Mouse (Mus musculus) midbrain, embryonic 12.5 days (tissue): ENCODE measurements around the gene Onecut3. TPM values are rescaled to one million over a fixed set of nuclear protein-coding genes. Genes with fewer than 3 reads are reported as not detected.

Source experiments
- ATAC-seq: fragments of 200-750 bp; cut with Nextera tagmentation; 2 replicates; pipeline ENCODE4 v1.8.0; 2017; ENCODE audit warnings: low read depth, moderate TSS enrichment, moderate library complexity; ENCODE audit not compliant: low FRiP score
- H3K27ac ChIP-seq: fragments of 300-500 bp; sonication (generic); replicated peaks from 2 replicates; pipeline ENCODE4 v1.5.1; 2016; ENCODE audit warnings: mild to moderate bottlenecking
- H3K27me3 ChIP-seq: fragments of 300-500 bp; sonication (generic); 2 replicates; pipeline ENCODE4 v1.6.1; 2016; ENCODE audit warnings: mild to moderate bottlenecking
- H3K36me3 ChIP-seq: fragments of 300-500 bp; sonication (generic); 2 replicates; pipeline ENCODE4 v1.6.1; 2016
- H3K4me1 ChIP-seq: fragments of 300-500 bp; sonication (generic); 2 replicates; pipeline ENCODE4 v1.6.1; 2016
- H3K4me2 ChIP-seq: fragments of 300-500 bp; sonication (generic); replicated peaks from 2 replicates; pipeline ENCODE4 v1.6.1; 2016; ENCODE audit warnings: mild to moderate bottlenecking, moderate library complexity
- H3K4me3 ChIP-seq: fragments of 300-500 bp; sonication (generic); 2 replicates; pipeline ENCODE4 v1.5.1; 2016; ENCODE audit warnings: mild to moderate bottlenecking
- H3K9ac ChIP-seq: fragments of 300-500 bp; sonication (generic); replicated peaks from 2 replicates; pipeline ENCODE4 v1.6.1; 2016; ENCODE audit warnings: mild to moderate bottlenecking, moderate library complexity
- H3K9me3 ChIP-seq: fragments of 300-500 bp; sonication (generic); 2 replicates; pipeline ENCODE4 v1.6.1; 2016; ENCODE audit warnings: mild to moderate bottlenecking
- WGBS: fragments of 180-500 bp; shearing (Covaris S2); methylation state at CpG from one replicate; pipeline ENCODE4 v1.1.7; 2016; 5-methylcytosine and 5-hydroxymethylcytosine counted together
- polyA plus RNA-seq: library from polyadenylated mRNA; unstranded; fragments of >200 nt; fragmentation: Nextera tagmentation; extraction: Ambion mirVana; gene quantifications from 2 replicates; pipeline ENCODE4 v1.2.1, GENCODE M21; 2016

Onecut3 gene
- polyA plus RNA-seq, 1 experiment from 2014 or later: 2.8 TPM

DNA sequence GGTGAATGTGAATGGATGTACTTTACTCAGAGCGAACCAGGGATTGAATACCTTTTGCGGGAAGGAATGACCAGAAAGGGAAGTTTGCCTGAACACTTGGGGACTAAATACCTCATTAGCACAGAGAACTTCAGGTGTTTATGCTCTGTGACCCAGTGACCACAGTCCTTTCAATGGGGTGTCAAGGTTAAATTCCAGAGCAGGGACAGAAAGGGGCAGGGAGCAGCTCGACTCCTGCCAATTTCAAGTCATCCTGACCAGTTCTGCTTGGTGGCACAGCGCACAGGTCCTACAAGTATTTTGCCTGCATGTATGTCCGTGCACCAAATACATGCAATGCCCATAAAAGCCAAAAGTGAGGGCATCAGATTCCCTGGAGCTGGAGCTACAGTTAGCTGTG is 29.6 kb upstream of the Onecut3 start:
- ATAC-seq: no peak
- WGBS: 51% methylated on average over 5 of the region's 5 CpGs
- Histone ChIP-seq H3K36me3 (no peaks in the 10 kb centered on the region), H3K9me3 (no peaks in the 10 kb centered on the region), H3K9ac (no peak overlapping the region), H3K27ac (no peak overlapping the region), H3K4me1 (peaks cover 6% of the 10 kb centered on the region; the same call in 1 of the 2 replicates), H3K4me2 (no peak overlapping the region), H3K4me3 (no peak overlapping the region), H3K27me3 (peaks cover 29% of the 10 kb centered on the region)

- ATAC-seq: peak; percentile 89
- Histone ChIP-seq H3K27me3 (peaks cover 60% of the 10 kb centered on the region), H3K4me3 (peak overlapping the region; percentile 51), H3K4me2 (peak overlapping the region; percentile 67), H3K36me3 (no peaks in the 10 kb centered on the region), H3K9me3 (no peaks in the 10 kb centered on the region), H3K9ac (peak overlapping the region; percentile 58; the same call in 1 of the 2 replicates), H3K27ac (peak overlapping the region; percentile 83), H3K4me1 (peaks cover 13% of the 10 kb centered on the region; the same call in 1 of the 2 replicates)
- WGBS: 1% methylated on average over 57 of the region's 58 CpGs
Measured at GRCm38 (mm10) chr10:80475290-80475959, 19.2 kb upstream of the Onecut3 start.

- no peak for ATAC-seq
- Histone ChIP-seq H3K4me2 (no peak overlapping the region), H3K9ac (no peak overlapping the region), H3K4me3 (no peak overlapping the region), H3K27me3 (peaks cover 53% of the 10 kb centered on the region), H3K9me3 (no peaks in the 10 kb centered on the region), H3K27ac (no peak overlapping the region), H3K36me3 (no peaks in the 10 kb centered on the region), H3K4me1 (peaks cover 15% of the 10 kb centered on the region)
- 75% methylated on average over 5 of the region's 5 CpGs for WGBS
Measured at GRCm38 (mm10) chr10:80478531-80478930, 16.1 kb upstream of the Onecut3 start.

GRCm38 (mm10) chr10:80481002-80481401 is 13.6 kb upstream of the Onecut3 start:
- Histone ChIP-seq H3K9ac (no peak overlapping the region), H3K4me2 (no peak overlapping the region), H3K4me1 (peaks cover 11% of the 10 kb centered on the region), H3K36me3 (no peaks in the 10 kb centered on the region), H3K4me3 (no peak overlapping the region), H3K27ac (no peak overlapping the region), H3K9me3 (no peaks in the 10 kb centered on the region), H3K27me3 (peaks cover 68% of the 10 kb centered on the region)
- WGBS: 19% methylated on average over 5 of the region's 5 CpGs
- no peak for ATAC-seq

DNA sequence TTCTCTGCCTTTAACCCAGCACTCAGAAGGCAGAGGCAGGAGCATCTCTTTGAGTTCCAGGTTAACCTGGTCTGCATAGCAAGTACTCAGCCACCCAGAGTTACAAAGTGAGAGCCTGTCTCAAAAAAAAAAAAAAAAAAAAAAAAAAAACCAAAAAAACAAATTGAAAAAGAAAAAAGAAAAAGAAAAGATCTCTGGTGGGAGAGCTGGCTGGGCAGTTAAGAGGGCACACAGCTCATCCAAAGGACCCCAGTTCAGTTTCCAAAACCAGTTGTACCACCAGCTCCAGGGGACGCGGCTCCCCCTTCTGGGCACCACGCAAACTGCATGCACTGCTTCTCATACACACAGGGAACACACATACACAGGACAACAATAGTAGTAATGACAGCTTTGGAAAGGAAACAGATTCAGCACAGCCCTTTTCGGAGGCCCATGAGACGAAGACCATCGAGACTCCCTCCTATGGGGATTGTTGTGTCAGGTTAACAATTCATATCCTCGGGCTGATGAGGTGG is 7.7 kb upstream of the Onecut3 start:
- ATAC-seq: no peak
- H3K9me3 ChIP-seq: no peaks in the 10 kb centered on the region
- no peak overlapping the region for H3K4me3 ChIP-seq
- no peaks in the 10 kb centered on the region for H3K36me3 ChIP-seq
- 82% methylated on average over 7 of the region's 7 CpGs for WGBS
- H3K27ac ChIP-seq: no peak overlapping the region
- H3K4me2 ChIP-seq: no peak overlapping the region
- peaks cover 7% of the 10 kb centered on the region for H3K4me1 ChIP-seq
- no peak overlapping the region for H3K9ac ChIP-seq
- peaks cover 88% of the 10 kb centered on the region for H3K27me3 ChIP-seq

GRCm38 (mm10) chr10:80490051-80490450 is 4.6 kb upstream of the Onecut3 start:
- no peak overlapping the region for H3K27ac ChIP-seq
- H3K36me3 ChIP-seq: no peaks in the 10 kb centered on the region
- H3K4me2 ChIP-seq: no peak overlapping the region
- no peaks in the 10 kb centered on the region for H3K9me3 ChIP-seq
- ATAC-seq: no peak
- no peak overlapping the region for H3K4me3 ChIP-seq
- 0% methylated on average over 22 of the region's 22 CpGs for WGBS
- H3K4me1 ChIP-seq: peaks cover 8% of the 10 kb centered on the region
- peaks cover 91% of the 10 kb centered on the region for H3K27me3 ChIP-seq
- no peak overlapping the region for H3K9ac ChIP-seq

DNA sequence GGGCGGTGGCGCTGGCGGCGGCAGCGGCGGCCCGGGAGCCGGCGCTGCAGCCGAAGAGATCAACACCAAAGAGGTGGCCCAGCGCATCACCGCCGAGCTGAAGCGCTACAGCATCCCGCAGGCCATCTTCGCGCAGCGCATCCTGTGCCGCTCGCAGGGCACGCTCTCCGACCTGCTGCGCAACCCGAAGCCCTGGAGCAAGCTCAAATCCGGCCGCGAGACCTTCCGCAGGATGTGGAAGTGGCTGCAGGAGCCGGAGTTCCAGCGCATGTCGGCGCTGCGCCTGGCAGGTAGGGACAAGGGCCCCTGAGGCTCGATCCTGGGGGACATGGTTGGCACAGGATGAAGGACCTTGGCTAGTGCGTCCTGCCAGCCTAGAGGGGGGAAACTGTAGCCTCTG is 1.3 kb downstream of the Onecut3 start:
- no peak for ATAC-seq
- H3K4me3 ChIP-seq: peak overlapping the region; percentile 46
- peak overlapping the region; percentile 57 for H3K9ac ChIP-seq
- H3K36me3 ChIP-seq: no peaks in the 10 kb centered on the region
- H3K9me3 ChIP-seq: no peaks in the 10 kb centered on the region
- peak overlapping the region; percentile 53 for H3K4me2 ChIP-seq
- H3K27me3 ChIP-seq: peaks cover 100% of the 10 kb centered on the region
- WGBS: under 1% methylated on average over 33 of the region's 35 CpGs
- H3K27ac ChIP-seq: peak overlapping the region; percentile 75
- H3K4me1 ChIP-seq: peaks cover 30% of the 10 kb centered on the region

GRCm38 (mm10) chr10:80496421-80496820 is 1.8 kb downstream of the Onecut3 start:
- Histone ChIP-seq H3K27me3 (peaks cover 100% of the 10 kb centered on the region), H3K4me2 (peak overlapping the region; percentile 53), H3K9ac (peak overlapping the region; percentile 57; the same call in 1 of the 2 replicates), H3K4me3 (peak overlapping the region; percentile 46), H3K4me1 (peaks cover 30% of the 10 kb centered on the region), H3K9me3 (no peaks in the 10 kb centered on the region), H3K27ac (peak overlapping the region; percentile 75), H3K36me3 (no peaks in the 10 kb centered on the region)
- no peak for ATAC-seq
- WGBS: under 1% methylated on average over 20 of the region's 20 CpGs

- under 1% methylated on average over 7 of the region's 7 CpGs for WGBS
- H3K4me3 ChIP-seq: no peak overlapping the region
- H3K27me3 ChIP-seq: peaks cover 96% of the 10 kb centered on the region
- no peak overlapping the region for H3K9ac ChIP-seq
- no peak overlapping the region for H3K27ac ChIP-seq
- H3K4me1 ChIP-seq: peaks cover 8% of the 10 kb centered on the region
- no peaks in the 10 kb centered on the region for H3K9me3 ChIP-seq
- no peaks in the 10 kb centered on the region for H3K36me3 ChIP-seq
- ATAC-seq: no peak
- H3K4me2 ChIP-seq: no peak overlapping the region
Measured at GRCm38 (mm10) chr10:80502291-80502690, 7.7 kb downstream of the Onecut3 start.

- Histone ChIP-seq H3K4me1 (peaks cover 8% of the 10 kb centered on the region), H3K9ac (no peak overlapping the region), H3K36me3 (no peaks in the 10 kb centered on the region), H3K9me3 (no peaks in the 10 kb centered on the region), H3K27me3 (peaks cover 96% of the 10 kb centered on the region), H3K4me2 (no peak overlapping the region), H3K4me3 (no peak overlapping the region), H3K27ac (no peak overlapping the region)
- ATAC-seq: no peak
- WGBS: 1% methylated on average over 22 of the region's 22 CpGs
Measured at GRCm38 (mm10) chr10:80502819-80503314, 8.2 kb downstream of the Onecut3 start.

GRCm38 (mm10) chr10:80503599-80504220 is 9.1 kb downstream of the Onecut3 start:
- Histone ChIP-seq H3K27me3 (peaks cover 91% of the 10 kb centered on the region), H3K36me3 (no peaks in the 10 kb centered on the region), H3K4me2 (peak overlapping the region; percentile 19; the same call in 1 of the 2 replicates), H3K4me1 (peaks cover 8% of the 10 kb centered on the region), H3K4me3 (no peak overlapping the region), H3K9me3 (no peaks in the 10 kb centered on the region), H3K9ac (no peak overlapping the region), H3K27ac (no peak overlapping the region)
- no peak for ATAC-seq
- WGBS: under 1% methylated on average over 27 of the region's 27 CpGs

DNA sequence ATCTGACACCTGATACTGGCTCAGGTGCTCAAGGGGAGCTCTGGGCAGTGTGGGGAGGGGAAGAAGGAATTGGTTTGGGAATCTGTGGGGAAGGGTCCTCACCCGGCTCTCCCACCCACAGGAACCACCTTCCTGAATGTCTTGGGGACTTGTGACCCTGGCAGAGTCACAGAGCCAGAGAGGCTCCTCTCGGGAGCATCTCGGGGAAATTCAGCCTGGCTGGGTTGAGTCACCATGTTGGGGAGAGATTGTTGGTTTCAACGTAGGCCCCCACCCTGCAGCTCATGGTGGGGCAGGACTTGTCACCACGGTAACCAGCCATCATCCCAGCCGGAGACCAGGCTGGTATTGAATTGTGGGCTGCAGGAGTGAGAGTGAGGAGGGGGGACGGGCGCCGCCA is 10.1 kb downstream of the Onecut3 start:
- H3K36me3 ChIP-seq: no peaks in the 10 kb centered on the region
- H3K27ac ChIP-seq: no peak overlapping the region
- WGBS: 2% methylated on average over 9 of the region's 9 CpGs

More for the DNA sequence above, 10.1 kb downstream of the Onecut3 start:
- Histone ChIP-seq H3K4me2 (0 out of 2 replicates have a peak overlapping the region, but pooled peaks have one; percentile 7), H3K9ac (0 out of 2 replicates have a peak overlapping the region, but pooled peaks have one; percentile 11), H3K27me3 (peaks cover 87% of the 10 kb centered on the region), H3K4me3 (no peak overlapping the region), H3K4me1 (peaks cover 8% of the 10 kb centered on the region), H3K9me3 (no peaks in the 10 kb centered on the region)
- no peak for ATAC-seq
